Mouse (Mus musculus): ENCODE results near the gene Vmn1r191.
"Not testable (repeated sequence)": the region's sequence is repeated elsewhere in the genome, so short reads cannot be mapped to it uniquely, and the experiment has no call there.

The Vmn1r191 gene

DNA sequence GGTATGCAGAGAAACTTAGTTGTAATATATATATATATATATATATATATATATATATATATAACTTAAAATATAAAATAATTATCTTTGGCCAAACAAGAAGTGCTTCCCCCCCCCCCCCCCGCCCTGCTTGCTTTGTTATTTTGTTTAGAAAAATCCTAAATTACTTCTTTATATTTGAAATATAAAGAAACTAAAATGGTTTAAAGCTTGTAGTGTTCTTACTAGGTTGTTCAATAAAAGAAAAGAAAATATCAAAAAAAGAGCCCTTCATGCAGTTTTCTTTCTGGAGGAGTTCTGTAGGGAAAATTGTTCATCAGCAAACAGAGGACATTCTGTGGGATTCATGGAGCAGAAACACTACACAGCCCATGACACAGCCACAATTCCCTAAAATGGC is at the start of gene Vmn1r191:
Gene Vmn1r191, minus strand, starts transcription at position 101 of the 400 bp plus-strand sequence.
- DNase-seq (ENCODE audit: extremely low read depth, low read depth) = no peak

DNA sequence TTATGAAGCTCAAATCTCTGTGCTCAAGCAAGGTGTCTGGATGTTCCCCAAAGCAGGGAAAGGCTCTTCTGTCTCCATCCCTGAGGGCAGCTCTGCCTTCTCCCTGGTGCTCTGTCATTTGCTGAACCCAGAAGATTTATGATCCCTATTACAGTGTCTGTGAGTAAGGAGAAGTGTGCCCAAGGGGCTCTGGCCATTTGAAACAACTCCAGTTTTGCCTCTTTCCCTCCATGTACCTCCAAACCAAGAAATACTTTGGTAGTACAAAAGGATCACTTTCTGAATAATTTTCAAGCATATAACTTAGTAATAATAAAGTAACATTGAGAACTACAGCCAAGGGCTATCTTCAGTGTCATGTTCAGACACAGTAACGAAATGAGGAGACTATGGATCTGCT is 39.3 kb upstream of the Vmn1r191 start, which contains the start of gene Vmn1r193:
Gene Vmn1r193, minus strand, starts transcription at position 101 of the 400 bp plus-strand sequence.
- not testable (repeated sequence) for DNase-seq (ENCODE audit: extremely low read depth, low read depth)

DNA sequence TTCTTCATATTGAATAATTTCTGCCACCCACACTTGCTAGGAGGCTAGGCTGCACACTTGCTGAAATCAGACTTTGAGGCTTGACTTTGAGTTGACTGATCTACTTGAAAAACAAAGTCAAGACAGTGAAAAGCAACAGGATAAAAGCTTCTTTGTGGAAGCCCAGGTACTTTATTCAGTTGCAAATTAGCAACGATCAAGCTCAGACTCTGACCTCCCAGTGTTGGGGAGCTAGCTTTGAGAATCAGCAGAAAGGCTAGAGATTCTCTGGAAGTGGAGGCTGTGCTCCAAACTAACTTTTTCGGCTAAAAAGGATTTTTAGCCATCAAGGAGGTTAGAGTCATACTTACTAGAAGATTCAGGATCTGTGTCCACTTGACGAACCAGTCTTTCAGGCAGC is 9.0 kb upstream of the Vmn1r191 start:
- not testable (repeated sequence) for DNase-seq (ENCODE audit: extremely low read depth, low read depth)

DNA sequence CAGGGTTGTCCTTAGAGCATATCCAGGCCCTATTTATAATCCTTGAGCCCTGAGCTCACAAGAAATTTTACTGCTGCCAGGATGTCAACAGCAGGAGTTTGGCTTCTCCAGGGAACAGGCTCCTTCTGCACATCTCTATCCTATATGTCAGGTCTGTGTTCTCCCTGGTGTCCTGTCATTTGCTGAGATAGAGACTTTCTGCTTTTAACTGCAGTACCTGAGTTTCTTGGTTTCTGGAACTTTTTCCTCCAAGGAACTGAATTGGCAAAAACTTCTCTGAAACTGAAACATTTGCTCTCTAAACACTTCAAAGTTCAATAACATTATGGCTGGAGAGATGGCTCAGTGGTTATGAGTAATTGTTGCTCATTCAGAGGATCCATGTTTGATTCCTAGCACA is 7.3 kb upstream of the Vmn1r191 start, which contains the start of gene Vmn1r192:
Gene Vmn1r192, minus strand, starts transcription at position 101 of the 400 bp plus-strand sequence.
- DNase-seq (ENCODE audit: extremely low read depth, low read depth) = no peak

DNA sequence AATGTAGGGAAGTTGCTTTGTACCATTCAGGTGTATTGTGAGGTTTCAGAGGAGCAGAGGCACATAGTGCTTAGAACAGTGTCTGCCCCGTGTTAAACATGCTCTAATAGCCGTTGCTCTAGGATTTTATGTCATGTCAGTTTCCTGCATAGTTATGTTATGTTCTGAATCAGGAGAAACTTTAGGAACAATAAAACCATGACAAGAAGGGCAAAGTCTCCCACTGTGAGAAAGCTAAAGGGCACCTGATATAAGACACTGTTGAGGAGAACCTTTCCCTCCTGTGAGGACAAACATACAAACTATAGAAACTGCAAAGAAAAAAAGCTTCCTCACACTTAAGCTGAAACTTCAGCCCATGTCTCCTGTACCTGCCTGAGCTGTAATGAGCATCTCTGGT is 6.6 kb upstream of the Vmn1r191 start:
- no peak for DNase-seq (ENCODE audit: extremely low read depth, low read depth)

DNA sequence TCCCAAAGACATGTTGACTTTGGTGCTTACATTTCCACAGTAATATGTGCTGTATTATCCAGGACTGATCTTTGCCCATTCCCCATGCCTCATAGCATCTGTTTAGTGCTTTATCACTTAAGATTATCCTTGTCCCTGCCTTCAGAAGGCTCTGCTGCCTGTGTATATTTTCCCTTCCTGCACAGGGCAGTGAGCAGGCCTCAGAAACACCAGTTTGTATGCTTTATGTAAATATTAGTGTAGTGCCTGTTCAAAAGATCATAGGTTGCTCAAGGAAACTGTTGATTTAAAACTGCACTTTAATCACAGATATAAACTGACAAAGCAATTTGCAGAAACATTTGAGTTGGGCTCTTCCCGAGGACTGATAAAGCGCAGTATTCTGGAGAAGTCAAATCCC is 5.5 kb upstream of the Vmn1r191 start:
- DNase-seq (ENCODE audit: extremely low read depth, low read depth) = no peak

DNA sequence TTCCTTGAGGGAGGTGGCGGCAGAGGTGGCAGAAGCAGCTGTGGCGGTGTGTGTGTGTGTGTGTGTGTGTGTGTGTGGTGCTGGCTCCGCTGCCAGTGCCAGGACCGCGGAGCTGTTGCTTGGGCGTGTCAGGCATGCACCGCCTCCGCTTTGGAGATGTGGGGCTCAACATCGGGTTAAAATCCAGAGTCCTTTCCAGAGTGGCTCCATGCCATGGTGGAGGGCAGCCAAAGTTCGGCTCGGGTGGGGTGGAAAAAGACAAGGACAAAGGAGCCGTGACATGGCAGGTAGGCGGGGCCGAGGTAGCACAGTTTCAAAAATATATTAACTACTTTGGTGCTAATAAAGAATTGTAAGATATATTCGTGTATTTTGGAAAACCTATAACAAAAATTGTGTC is 15.4 kb downstream of the Vmn1r191 start:
- no peak for DNase-seq (ENCODE audit: extremely low read depth, low read depth)

DNA sequence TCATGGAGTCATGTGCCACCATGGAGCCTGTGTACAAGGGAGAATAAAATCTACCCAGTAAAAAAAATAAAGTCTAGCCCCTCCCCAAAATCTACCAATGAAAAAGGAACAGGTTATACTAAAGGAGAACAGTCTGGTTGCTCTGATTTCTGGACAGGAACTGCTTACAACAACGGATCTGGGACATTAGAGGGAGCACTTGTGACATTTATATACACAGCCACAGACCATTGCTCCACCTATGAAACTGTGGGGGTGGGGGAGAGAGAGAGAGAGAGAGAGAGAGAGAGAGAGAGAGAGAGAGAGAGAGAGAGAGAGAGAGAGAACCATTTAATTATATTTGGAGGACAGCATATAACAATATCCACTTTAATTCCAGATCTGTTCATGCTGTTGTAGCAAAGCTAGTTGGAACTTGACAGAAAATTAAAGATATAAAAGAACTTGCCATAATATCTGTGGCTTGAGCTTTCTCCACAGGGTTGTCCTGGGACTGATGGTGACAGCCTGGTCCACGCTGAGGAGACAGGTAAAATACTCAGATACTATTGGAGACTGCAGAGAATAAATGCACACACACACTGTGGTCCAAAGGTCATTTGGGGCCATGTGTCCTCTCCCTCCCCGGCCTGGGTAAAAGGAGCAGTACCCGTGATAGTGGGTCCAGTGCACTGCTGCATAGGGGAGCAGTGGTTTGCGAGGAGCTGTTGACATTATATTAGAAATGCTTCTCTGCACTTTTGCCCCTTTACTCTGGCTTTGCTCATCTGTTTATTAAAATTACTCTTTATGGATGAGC is 47.1 kb downstream of the Vmn1r191 start:
- not testable (repeated sequence) for DNase-seq (ENCODE audit: extremely low read depth, low read depth)

Measured in MEL-GATA-1-ER (cell line).